Mouse (Mus musculus) yolk sac, embryonic 10.5 days (tissue): Measurements from ENCODE around the gene Gm813.

Source experiments
- DNase-seq: peaks from one replicate; pipeline ENCODE4 v3.0.0-alpha.2; 2017; ENCODE audit warnings: low spot score

Gm813 gene

DNA sequence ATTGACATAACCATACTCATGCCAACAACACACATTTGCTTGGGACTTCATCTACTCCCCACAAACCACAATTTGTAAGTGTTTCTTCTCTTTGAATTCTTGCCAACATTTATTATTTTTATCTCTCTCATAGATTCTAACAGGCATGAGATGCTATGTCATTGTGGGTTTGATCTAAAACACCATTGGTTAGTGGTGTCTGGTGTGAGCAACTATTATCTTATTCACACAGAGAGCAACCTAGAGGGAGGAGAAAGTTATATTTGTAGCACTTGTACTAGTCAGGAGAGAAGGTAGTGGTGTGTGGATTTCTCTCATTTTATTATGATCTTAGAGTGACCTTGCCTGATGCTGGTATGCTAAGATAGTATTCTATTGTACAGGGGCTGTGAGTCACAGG lies 12.1 kb downstream of the Gm813 start:
- no peak for DNase-seq

DNA sequence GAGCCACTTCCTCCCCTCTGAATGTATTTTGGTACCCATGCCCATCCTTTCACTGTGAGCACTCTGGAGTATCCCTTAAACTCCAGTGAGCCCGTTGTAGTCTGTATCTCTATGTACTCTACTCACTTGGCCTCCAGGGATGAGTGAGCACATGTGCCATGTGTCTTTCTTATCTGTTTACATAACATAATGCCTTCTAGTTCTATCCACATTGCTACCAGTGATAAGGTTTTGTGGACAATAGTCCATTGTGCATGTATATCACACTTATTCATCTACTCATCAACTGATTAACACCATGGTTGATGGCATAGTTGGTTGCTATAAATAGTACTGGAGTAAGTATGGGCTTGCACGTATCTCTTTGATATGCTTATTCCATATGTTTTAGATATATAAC lies 12.9 kb downstream of the Gm813 start:
- no peak for DNase-seq

DNA sequence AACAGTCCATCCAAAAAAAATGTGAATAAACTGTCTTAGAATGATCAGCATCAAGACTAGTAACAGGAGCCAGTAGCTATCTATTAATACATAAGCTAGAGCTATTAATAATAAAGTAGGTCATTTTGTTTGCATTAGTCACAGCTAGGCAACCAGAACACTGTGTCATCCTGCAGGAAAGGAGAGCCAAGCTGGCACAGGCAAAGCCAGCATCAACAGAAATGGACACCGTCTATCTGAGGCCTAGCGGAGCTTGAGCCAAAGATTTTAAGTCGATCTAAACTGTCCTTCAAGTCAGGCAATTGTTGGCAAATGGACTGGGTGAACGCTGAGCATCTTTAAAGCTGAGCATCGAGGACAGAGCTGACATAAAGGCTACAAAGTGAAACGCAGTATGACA lies 15.9 kb downstream of the Gm813 start:
- DNase-seq, result no peak

DNA sequence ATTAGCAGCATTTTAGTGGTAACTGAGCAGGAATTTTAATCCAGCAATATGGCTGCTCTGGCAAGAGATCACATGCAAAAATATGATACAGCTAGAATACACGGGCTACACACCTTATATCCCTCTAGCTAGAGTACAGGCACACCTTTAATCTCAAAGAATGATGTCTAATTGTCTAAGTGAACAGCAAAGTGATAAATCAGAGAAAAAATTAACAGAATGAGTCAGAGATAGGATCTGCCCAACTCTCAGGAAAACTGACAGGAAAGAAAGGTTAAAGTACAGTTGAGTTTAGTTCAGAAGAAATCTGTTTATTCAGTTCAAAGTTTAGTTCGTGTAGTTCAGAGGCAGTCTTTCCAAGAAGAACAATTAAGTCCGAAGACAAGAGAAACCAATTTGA lies 25.5 kb downstream of the Gm813 start:
- DNase-seq, result no peak

DNA sequence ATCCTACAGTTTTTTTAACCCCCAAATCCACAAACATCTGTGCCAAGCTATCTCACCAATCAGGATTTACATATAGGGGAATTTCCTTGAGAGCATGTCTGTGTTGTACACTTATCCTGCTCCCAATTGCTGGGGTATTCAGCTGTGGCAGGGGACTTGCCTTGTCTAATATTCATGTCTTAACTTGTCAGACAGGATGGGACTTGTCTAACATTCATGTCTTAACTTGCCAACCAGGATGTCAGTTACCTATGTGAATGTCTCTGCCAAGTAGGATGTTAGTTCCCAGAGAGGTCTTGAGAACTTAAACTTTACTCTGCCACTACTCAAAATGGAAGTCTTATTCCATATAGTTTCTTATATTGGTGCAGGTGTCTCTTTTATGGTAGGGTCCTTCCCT lies 27.3 kb downstream of the Gm813 start:
- no peak for DNase-seq

DNA sequence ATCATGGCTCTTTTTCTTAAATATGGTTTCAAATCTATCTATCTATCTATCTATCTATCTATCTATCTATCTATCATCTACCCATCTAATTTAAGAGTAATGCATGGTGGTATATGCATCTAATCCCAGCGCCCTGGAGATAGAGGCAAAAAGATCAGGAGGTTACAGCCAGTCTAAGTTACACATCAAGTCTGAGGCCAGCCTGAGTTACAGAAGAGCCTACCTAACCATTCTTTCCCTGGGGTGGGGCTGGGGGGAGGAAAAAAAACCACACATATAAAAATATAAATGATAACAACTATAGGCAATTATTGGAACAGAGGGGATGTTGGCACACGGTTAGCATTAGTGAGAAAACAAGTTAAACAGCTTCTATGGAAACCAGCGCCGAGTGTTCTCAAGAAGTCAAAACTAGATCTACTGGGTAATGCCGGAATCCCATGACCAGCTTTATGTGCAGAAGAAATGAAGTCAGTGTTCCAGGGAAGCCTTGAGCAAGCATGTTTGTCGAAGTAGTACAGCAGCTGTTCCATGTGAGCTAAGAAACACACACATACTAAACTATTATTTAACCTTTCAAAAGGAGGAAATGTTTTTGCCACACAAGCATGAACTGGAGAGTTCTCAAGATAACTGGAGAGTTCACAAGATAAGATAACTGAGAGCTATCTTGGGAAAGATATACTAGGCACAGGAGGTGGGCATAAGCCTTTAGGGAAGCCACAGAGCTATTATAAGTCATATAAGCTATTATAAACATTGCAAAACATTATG lies 42.6 kb downstream of the Gm813 start:
- no peak for DNase-seq

DNA sequence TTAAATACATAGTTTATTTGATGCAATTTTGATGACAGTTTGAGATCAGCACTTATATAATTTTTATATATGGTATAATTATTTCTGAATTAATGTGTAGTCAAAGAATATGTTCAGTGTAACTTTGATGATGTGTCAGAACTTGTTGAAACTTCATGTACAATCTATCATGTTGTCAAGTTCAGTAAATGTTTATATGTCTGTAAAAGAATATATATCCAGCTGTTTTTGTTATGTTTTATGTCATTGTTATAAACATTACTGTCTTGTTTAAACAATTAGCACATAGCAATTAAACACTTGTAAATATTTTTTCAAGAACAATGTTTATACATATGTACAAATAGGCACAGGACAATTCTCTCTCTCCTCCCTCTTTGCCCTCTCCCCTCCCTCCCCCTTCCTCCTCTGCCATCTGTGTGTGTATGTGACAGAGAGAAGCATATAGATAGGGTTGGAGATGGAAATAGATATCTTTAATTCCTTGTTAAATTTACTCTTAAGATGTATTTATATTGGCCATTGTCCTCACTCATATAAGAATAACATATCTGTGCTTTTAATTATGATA lies 46.0 kb downstream of the Gm813 start:
- no peak for DNase-seq
